Mouse (Mus musculus) ES-CJ7 (cell line): Measurements from ENCODE around the gene Tas2r143.

ENCODE experiments used
- DNase-seq: peaks from one replicate; pipeline ENCODE4 v3.0.0; 2011; ENCODE audit warnings: low read depth, low spot score

Tas2r143 gene

GRCm38 (mm10) chr6:42397041-42397657 is 2.9 kb upstream of the Tas2r143 start:
- DNase-seq = no peak

- no peak for DNase-seq
These were observed 1.8 kb upstream of the Tas2r143 start for GRCm38 (mm10) chr6:42398285-42398684.

GRCm38 (mm10) chr6:42398998-42399397 is 1.0 kb upstream of the Tas2r143 start:
- DNase-seq = no peak

GRCm38 (mm10) chr6:42405134-42405533 is 5.1 kb downstream of the Tas2r143 start, which contains the start of gene Tas2r135:
Gene Tas2r135 (plus strand): TSS chr6:42405434.
- no peak for DNase-seq

GRCm38 (mm10) chr6:42419443-42419842 is 19.4 kb downstream of the Tas2r143 start:
- DNase-seq = no peak

GRCm38 (mm10) chr6:42421439-42421838 is 21.4 kb downstream of the Tas2r143 start:
- DNase-seq = no peak

GRCm38 (mm10) chr6:42424472-42424871 is 24.4 kb downstream of the Tas2r143 start:
- DNase-seq = no peak

GRCm38 (mm10) chr6:42426337-42426736 is 26.3 kb downstream of the Tas2r143 start:
- no peak for DNase-seq

GRCm38 (mm10) chr6:42433554-42433953 is 33.5 kb downstream of the Tas2r143 start:
- no peak for DNase-seq

GRCm38 (mm10) chr6:42434446-42434845 is 34.4 kb downstream of the Tas2r143 start, which contains the start of gene Tas2r126:
Gene Tas2r126 (plus strand): TSS chr6:42434535.
- no peak for DNase-seq

GRCm38 (mm10) chr6:42435490-42435889 is 35.5 kb downstream of the Tas2r143 start:
- no peak for DNase-seq

GRCm38 (mm10) chr6:42441395-42441794 is 41.4 kb downstream of the Tas2r143 start:
- no peak for DNase-seq

- no peak for DNase-seq
These were observed 44.5 kb downstream of the Tas2r143 start for GRCm38 (mm10) chr6:42444491-42444890.

- DNase-seq = no peak
These were observed 47.3 kb downstream of the Tas2r143 start for GRCm38 (mm10) chr6:42447381-42447780.
